Mouse (Mus musculus) forebrain, embryonic 12.5 days (tissue): ENCODE data around the gene Phgdh. TPM values are rescaled to one million over a fixed set of nuclear protein-coding genes. Genes with fewer than 3 reads are reported as not detected.

Source experiments
- ATAC-seq: fragments of 200-750 bp; cut with Nextera tagmentation; 2 replicates; pipeline ENCODE4 v1.8.0; 2017; ENCODE audit warnings: moderate TSS enrichment; ENCODE audit not compliant: low FRiP score
- H3K27ac ChIP-seq: fragments of 300-500 bp; sonication (generic); 2 replicates; pipeline ENCODE4 v1.5.1; 2016; ENCODE audit warnings: mild to moderate bottlenecking
- H3K27me3 ChIP-seq: fragments of 300-500 bp; sonication (generic); 2 replicates; pipeline ENCODE4 v1.6.1; 2016; ENCODE audit warnings: mild to moderate bottlenecking
- H3K36me3 ChIP-seq: fragments of 300-500 bp; sonication (generic); replicated peaks from 2 replicates; pipeline ENCODE4 v1.6.1; 2016; ENCODE audit warnings: mild to moderate bottlenecking
- H3K4me1 ChIP-seq: fragments of 300-500 bp; sonication (generic); 2 replicates; pipeline ENCODE4 v1.6.1; 2016
- H3K4me2 ChIP-seq: fragments of 300-500 bp; sonication (generic); 2 replicates; pipeline ENCODE4 v1.6.1; 2016; ENCODE audit warnings: mild to moderate bottlenecking, moderate library complexity
- H3K4me3 ChIP-seq: fragments of 300-500 bp; sonication (generic); replicated peaks from 2 replicates; pipeline ENCODE4 v1.5.1; 2016; ENCODE audit warnings: mild to moderate bottlenecking
- H3K9ac ChIP-seq: fragments of 300-500 bp; sonication (generic); 2 replicates; pipeline ENCODE4 v1.6.1; 2016; ENCODE audit warnings: mild to moderate bottlenecking
- H3K9me3 ChIP-seq: fragments of 300-500 bp; sonication (generic); 2 replicates; pipeline ENCODE4 v1.6.1; 2016
- WGBS: fragments of 180-500 bp; shearing (Covaris S2); methylation state at CpG from one replicate; pipeline ENCODE4 v1.1.7; 2016; 5-methylcytosine and 5-hydroxymethylcytosine counted together
- polyA plus RNA-seq: library from polyadenylated mRNA; unstranded; fragments of >200 nt; fragmentation: Nextera tagmentation; extraction: Ambion mirVana; gene quantifications from 2 replicates; pipeline ENCODE4 v1.2.1, GENCODE M21; 2016

Gene Phgdh
- polyA plus RNA-seq, 1 experiment from 2014 or later, result 274 TPM

DNA sequence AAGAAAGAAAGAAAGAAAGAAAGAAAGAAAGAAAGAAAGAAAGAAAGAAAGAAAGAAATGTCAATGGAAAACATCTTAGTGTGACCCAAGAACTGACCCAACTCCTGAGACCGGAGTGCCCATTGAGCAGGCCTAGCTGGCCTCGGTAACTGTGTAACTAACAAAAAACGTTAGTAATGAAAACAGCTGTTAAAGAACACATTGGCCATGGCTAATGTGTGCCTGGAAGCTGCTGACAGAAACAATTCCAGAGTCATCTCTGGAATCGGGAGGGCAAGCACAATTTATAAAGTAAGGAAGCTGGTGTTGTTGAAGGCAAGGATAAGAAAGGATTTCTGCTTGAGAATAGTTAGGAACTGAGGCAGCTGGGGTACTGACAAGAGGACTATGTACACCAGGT lies 28.5 kb upstream of the Phgdh start:
- no peak overlapping the region for H3K4me2 ChIP-seq
- no peaks in the 10 kb centered on the region for H3K27me3 ChIP-seq
- no peak overlapping the region for H3K9ac ChIP-seq
- H3K9me3 ChIP-seq, result no peaks in the 10 kb centered on the region
- H3K4me3 ChIP-seq, result no peak overlapping the region
- no peaks in the 10 kb centered on the region for H3K4me1 ChIP-seq
- no peak overlapping the region for H3K27ac ChIP-seq
- H3K36me3 ChIP-seq, result no peaks in the 10 kb centered on the region
- ATAC-seq, result no peak
- WGBS, result 78% methylated on average over 4 of the region's 4 CpGs

DNA sequence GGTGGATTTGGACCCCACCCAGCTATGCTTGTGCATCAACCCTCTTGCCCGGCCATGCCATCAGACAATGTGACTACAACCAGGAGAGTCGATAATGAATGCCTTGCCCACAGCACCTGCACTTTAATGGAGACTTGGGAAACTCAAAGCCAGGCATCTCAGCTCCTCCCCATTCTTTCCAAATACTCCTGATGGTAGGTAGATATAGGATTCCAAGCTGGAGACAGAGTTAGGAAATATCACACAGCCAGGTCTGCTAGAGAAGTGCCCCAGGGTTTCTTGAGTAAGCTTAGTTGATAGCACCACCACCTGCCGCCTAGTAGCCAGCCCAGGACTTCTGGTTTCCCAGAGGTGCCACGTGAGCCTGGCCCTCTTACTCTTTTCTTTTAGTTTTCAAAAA lies 27.0 kb upstream of the Phgdh start:
- H3K9ac ChIP-seq, result no peak overlapping the region
- no peak overlapping the region for H3K4me3 ChIP-seq
- H3K27me3 ChIP-seq, result no peaks in the 10 kb centered on the region
- ATAC-seq, result no peak
- no peaks in the 10 kb centered on the region for H3K36me3 ChIP-seq
- H3K4me2 ChIP-seq, result no peak overlapping the region
- no peaks in the 10 kb centered on the region for H3K4me1 ChIP-seq
- H3K9me3 ChIP-seq, result no peaks in the 10 kb centered on the region
- no peak overlapping the region for H3K27ac ChIP-seq
- 78% methylated on average over 4 of the region's 4 CpGs for WGBS

DNA sequence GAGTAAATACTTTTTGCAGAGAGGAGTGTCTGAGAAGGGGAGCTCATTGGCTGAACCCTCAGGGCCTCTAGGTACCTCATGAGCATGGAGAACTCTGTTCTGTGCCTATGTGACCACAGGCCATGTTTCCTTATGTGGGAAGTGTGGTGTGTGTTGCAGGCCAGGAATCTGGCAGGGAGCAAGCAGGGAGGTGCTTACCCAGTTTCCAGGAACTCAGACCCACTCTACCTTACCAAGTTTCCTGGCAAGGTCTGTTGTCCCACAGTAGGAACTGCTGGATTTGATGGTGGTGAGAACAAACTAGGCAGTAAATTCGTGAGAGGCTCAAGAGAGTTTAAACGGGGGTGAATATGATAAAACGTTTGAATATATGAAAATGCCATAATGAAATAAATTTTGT lies 26.3 kb upstream of the Phgdh start:
- ATAC-seq, result no peak
- Histone ChIP-seq H3K4me2 (no peak overlapping the region), H3K4me1 (no peaks in the 10 kb centered on the region), H3K36me3 (no peaks in the 10 kb centered on the region), H3K27me3 (no peaks in the 10 kb centered on the region), H3K27ac (no peak overlapping the region), H3K9me3 (no peaks in the 10 kb centered on the region), H3K9ac (no peak overlapping the region), H3K4me3 (no peak overlapping the region)
- WGBS, result 92% methylated on average over 3 of the region's 3 CpGs

DNA sequence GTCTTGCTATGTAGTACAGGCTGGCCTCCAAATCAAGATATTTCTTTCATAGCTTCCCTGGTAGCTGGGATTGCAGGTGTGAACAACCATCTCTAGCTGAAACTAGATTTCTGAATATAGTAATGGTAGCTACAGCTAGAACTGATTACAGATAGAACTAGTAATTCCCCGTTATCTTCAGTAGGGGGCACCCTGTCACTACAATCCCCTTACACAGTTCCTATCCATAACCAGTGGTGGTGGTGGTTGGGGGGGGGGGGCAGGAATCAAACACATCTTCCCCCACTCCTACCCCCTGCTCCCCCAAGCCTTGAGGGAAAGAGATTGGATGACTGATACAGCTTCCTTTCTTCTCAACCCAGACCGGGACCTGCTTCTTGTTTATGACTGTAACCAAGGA lies 23.0 kb upstream of the Phgdh start:
- no peak for ATAC-seq
- H3K4me3 ChIP-seq, result no peak overlapping the region
- no peak overlapping the region for H3K27ac ChIP-seq
- H3K9me3 ChIP-seq, result no peaks in the 10 kb centered on the region
- H3K36me3 ChIP-seq, result no peaks in the 10 kb centered on the region
- H3K27me3 ChIP-seq, result no peaks in the 10 kb centered on the region
- no peaks in the 10 kb centered on the region for H3K4me1 ChIP-seq
- H3K9ac ChIP-seq, result no peak overlapping the region
- H3K4me2 ChIP-seq, result no peak overlapping the region
- 47% methylated on average over 2 of the region's 2 CpGs for WGBS

- no peak overlapping the region for H3K4me3 ChIP-seq
- no peaks in the 10 kb centered on the region for H3K4me1 ChIP-seq
- 0 out of 2 replicates have a peak, but pooled peaks cover 3% of the 10 kb centered on the region for H3K27me3 ChIP-seq
- WGBS, result 65% methylated on average over 3 of the region's 3 CpGs
- H3K36me3 ChIP-seq, result no peaks in the 10 kb centered on the region
- no peak for ATAC-seq
- H3K4me2 ChIP-seq, result no peak overlapping the region
- no peak overlapping the region for H3K9ac ChIP-seq
- no peaks in the 10 kb centered on the region for H3K9me3 ChIP-seq
- no peak overlapping the region for H3K27ac ChIP-seq
Observed at GRCm38 (mm10) chr3:98356632-98357370, 17.0 kb upstream of the Phgdh start.

- no peaks in the 10 kb centered on the region for H3K36me3 ChIP-seq
- 0 out of 2 replicates have a peak, but pooled peaks cover 3% of the 10 kb centered on the region for H3K27me3 ChIP-seq
- H3K9ac ChIP-seq, result no peak overlapping the region
- no peak for ATAC-seq
- H3K4me3 ChIP-seq, result no peak overlapping the region
- H3K27ac ChIP-seq, result no peak overlapping the region
- H3K4me2 ChIP-seq, result no peak overlapping the region
- no peaks in the 10 kb centered on the region for H3K4me1 ChIP-seq
- whole genome bisulfite sequencing, result 69% methylated on average over 6 of the region's 6 CpGs
- H3K9me3 ChIP-seq, result no peaks in the 10 kb centered on the region
Observed at GRCm38 (mm10) chr3:98356026-98356365, 16.2 kb upstream of the Phgdh start.

DNA sequence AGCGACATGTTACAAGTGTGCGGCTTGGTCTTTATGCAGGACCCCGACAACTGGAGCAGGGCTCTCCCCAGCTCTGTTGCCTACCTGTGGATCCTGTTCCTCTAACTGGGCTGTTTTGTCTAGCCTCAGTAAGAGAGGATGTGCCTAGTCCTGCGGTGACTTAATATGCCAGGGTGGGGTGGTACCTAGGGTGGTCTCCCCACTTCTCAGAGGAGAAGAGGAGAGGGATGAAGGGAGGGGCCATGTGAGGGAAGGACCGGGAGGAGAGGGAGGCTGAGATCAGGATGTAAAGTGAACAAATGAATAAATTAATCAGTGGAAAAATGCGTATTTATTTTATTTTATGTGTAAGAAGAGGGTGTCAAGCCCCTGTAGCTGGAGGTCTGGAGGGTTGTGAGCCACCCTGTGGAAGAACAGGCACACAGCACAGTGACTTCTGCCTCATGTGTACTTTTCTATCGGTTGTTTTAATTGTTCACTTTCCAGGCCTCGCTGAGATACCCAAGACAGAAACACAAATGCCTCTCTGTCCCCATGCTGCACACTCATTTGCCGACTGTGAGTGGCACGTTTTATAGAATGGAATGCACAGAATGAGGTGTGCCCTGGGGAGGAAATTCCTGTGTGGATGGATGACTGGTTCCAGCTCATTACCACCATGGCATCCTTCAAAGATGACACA lies 15.7 kb upstream of the Phgdh start:
- Histone ChIP-seq H3K9me3 (no peaks in the 10 kb centered on the region), H3K9ac (no peak overlapping the region), H3K4me1 (no peaks in the 10 kb centered on the region), H3K27ac (no peak overlapping the region), H3K27me3 (0 out of 2 replicates have a peak, but pooled peaks cover 3% of the 10 kb centered on the region), H3K4me2 (no peak overlapping the region), H3K4me3 (no peak overlapping the region), H3K36me3 (no peaks in the 10 kb centered on the region)
- WGBS, result 63% methylated on average over 10 of the region's 10 CpGs
- 0 out of 2 replicates have a peak, but pooled peaks have one; percentile 30 for ATAC-seq

GRCm38 (mm10) chr3:98353892-98354291 lies 14.1 kb upstream of the Phgdh start:
- Histone ChIP-seq H3K9ac (no peak overlapping the region), H3K4me3 (no peak overlapping the region), H3K36me3 (no peaks in the 10 kb centered on the region), H3K4me1 (peaks cover 5% of the 10 kb centered on the region; the same call in 1 of the 2 replicates), H3K4me2 (no peak overlapping the region), H3K27ac (no peak overlapping the region), H3K27me3 (0 out of 2 replicates have a peak, but pooled peaks cover 3% of the 10 kb centered on the region), H3K9me3 (no peaks in the 10 kb centered on the region)
- 36% methylated on average over 7 of the region's 7 CpGs for WGBS
- no peak for ATAC-seq

GRCm38 (mm10) chr3:98348705-98349104 lies 8.9 kb upstream of the Phgdh start:
- H3K4me2 ChIP-seq, result no peak overlapping the region
- H3K9ac ChIP-seq, result no peak overlapping the region
- 28% methylated on average over 7 of the region's 8 CpGs for WGBS
- H3K27ac ChIP-seq, result no peak overlapping the region
- peak; percentile 46; the same call in 1 of the 2 replicates for ATAC-seq
- no peaks in the 10 kb centered on the region for H3K9me3 ChIP-seq
- 0 out of 2 replicates have a peak, but pooled peaks cover 3% of the 10 kb centered on the region for H3K27me3 ChIP-seq
- H3K4me3 ChIP-seq, result no peak overlapping the region
- H3K36me3 ChIP-seq, result no peaks in the 10 kb centered on the region
- peaks cover 8% of the 10 kb centered on the region for H3K4me1 ChIP-seq

DNA sequence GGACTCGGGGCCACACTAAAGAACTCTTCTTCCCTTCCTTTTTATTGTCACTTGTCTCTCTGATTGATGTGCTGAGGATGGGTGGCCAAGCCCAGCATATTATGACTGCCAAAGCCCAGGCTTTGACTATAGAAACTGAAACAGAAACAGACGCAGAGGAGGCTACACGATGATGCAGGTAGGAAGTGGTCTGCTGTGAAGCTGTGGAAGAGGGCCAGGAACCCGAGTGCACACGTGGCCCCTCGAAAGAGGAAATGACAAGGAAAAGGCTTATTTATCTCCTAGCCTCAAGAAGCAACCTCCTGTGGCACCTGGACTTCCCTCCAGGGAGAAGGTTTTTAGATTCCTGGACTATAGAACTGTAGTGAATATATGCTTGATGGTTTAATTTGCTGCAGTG lies 8.3 kb upstream of the Phgdh start:
- Histone ChIP-seq H3K27ac (no peak overlapping the region), H3K9ac (no peak overlapping the region), H3K4me1 (peaks cover 8% of the 10 kb centered on the region), H3K4me3 (no peak overlapping the region), H3K27me3 (no peaks in the 10 kb centered on the region), H3K4me2 (no peak overlapping the region), H3K9me3 (no peaks in the 10 kb centered on the region), H3K36me3 (no peaks in the 10 kb centered on the region)
- no peak for ATAC-seq
- 88% methylated on average over 6 of the region's 6 CpGs for WGBS

GRCm38 (mm10) chr3:98343235-98343634 lies 3.4 kb upstream of the Phgdh start:
- no peaks in the 10 kb centered on the region for H3K9me3 ChIP-seq
- H3K4me1 ChIP-seq, result peaks cover 6% of the 10 kb centered on the region
- H3K36me3 ChIP-seq, result no peaks in the 10 kb centered on the region
- H3K4me2 ChIP-seq, result no peak overlapping the region
- no peak overlapping the region for H3K4me3 ChIP-seq
- no peaks in the 10 kb centered on the region for H3K27me3 ChIP-seq
- no peak for ATAC-seq
- 89% methylated on average over 3 of the region's 3 CpGs for whole genome bisulfite sequencing
- no peak overlapping the region for H3K9ac ChIP-seq
- no peak overlapping the region for H3K27ac ChIP-seq

DNA sequence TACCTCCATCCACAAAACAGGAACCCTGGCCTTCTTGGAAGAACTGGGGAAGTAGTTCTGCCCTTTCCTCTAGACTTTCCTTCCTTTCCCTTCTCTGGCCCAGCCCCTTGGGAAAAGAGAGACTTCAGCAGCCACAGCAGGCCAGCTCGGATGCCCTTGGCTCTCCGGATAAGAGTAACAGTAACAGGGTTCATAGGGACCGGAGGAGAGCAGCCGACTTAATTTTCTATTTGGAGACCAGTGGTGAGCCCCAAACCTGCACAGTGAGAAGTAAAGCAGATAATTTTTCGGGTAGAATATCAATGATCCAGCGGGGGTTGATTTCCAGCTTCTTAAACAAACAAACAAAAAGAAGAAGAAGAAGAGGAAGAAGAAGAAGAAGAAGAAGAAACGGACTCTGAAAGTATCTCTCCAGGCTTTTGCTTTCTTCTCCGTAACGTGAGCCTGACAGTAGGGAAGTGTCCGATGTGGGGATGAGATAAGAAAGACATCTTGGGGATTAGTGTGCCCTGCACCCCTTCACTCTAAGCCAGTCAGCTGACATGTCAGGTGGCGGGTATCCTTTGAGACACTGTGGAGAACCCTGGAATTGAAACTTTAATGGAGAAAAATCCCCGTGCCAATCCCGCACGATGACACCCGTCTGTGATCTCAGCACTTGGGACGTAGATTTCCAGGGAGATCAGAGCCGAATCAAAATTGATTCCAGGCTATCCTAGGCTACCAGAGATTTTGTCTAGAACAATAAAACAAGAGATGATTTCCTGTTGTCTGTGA lies 1.2 kb upstream of the Phgdh start:
- Histone ChIP-seq H3K27ac (no peak overlapping the region), H3K9ac (no peak overlapping the region), H3K4me2 (no peak overlapping the region), H3K4me1 (peaks cover 28% of the 10 kb centered on the region), H3K36me3 (no peaks in the 10 kb centered on the region), H3K9me3 (no peaks in the 10 kb centered on the region), H3K27me3 (no peaks in the 10 kb centered on the region), H3K4me3 (no peak overlapping the region)
- ATAC-seq, result no peak
- 88% methylated on average over 17 of the region's 17 CpGs for WGBS
